Mouse (Mus musculus) erythroblast, embryonic 14.5 days (primary cell): ENCODE measurements around the gene Gm765.

Experiments used
- GATA1 ChIP-seq: IDR thresholded peaks from 2 replicates; pipeline ENCODE4 v1.6.1; 2012; ENCODE audit warnings: low read length, inconsistent platforms, mixed read lengths
- TAL1 ChIP-seq: IDR thresholded peaks from 3 replicates; pipeline ENCODE4 v1.6.1; 2012; ENCODE audit warnings: low read length, inconsistent platforms, mixed read lengths

DNA sequence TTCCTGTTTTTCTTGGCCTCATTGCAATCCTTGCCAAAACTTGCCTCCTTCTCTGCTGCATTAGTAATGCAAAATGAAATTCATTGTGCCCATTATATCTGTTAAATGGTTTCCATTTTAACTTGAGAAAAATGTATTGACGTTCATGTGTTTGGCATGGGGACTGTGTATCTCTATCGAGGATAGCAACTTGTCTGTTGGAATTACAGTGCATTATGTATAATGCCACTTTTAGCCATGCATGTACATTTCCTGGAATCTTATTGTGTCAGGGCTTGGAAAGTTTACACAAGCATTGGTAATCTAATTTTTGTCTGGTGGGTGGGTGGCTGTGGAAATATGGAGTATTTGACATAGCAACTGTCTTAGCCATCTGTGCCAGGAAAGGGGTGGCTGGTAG, 57.4 kb downstream of the Gm765 start:
- no peak for TF ChIP-seq TAL1
- no peak for TF ChIP-seq GATA1
